Mouse (Mus musculus): ENCODE measurements around the gene Myo1d.

Gene Myo1d

GRCm38 (mm10) chr11:80504519-80505385 lies 275.1 kb downstream of the Myo1d start:
- no peak for DNase-seq (ENCODE audit: low read depth, low spot score)

DNA sequence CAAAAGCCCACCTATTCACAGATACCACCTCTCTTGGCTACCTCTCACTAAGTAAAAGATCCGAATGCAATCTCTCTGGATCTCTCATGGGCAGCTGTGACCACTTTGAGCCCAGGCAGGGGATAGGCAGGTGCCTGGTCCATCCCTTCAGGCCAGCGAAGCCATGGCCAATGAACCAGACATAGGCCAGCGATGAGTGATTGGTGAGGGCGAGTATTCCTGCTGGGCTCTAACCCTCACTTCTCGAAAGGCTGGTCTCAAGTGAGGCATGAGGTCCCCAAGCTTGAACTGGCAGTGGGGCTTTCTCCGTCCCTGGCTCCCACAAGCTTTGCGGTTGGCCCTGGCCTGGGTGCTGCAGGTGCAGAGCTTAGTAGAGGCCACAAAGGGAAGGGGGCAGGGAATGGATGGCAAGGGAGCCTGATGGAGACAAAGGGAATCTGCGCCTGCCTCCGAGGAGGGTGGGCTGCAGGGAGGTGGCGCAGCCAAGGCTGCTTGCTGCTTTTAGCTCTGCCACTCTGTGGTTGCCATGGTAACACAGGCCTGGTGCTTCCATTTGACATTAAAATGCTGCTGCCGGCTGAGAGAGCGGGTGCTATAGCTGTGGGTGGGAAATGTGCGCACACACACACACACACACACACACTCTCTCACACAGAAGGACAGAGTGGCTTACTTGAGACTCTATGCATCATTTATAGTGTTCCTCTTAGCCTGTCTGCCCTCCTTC lies 275.9 kb downstream of the Myo1d start:
- DNase-seq (ENCODE audit: low read depth, low spot score): peak; percentile 80

DNA sequence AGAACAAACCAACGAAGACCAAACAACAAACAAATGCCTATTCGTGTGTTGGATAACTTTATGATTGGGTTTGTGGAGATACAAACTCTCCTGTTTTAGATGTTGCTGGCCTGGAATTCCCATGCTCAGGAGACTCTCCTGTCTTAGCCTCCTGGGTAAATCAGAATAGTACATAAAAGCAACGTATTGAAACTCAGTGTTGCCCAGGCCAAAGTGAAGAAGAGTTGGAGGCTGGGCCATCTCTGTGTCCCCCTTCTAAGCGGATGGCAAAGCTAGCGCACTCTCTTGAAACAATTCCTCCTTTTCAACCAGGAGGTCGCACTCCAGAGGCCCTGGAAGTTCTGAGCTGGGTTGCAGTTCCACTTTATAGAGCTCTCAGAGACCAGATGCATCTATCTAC lies 276.5 kb downstream of the Myo1d start:
- no peak for DNase-seq (ENCODE audit: low read depth, low spot score)

DNA sequence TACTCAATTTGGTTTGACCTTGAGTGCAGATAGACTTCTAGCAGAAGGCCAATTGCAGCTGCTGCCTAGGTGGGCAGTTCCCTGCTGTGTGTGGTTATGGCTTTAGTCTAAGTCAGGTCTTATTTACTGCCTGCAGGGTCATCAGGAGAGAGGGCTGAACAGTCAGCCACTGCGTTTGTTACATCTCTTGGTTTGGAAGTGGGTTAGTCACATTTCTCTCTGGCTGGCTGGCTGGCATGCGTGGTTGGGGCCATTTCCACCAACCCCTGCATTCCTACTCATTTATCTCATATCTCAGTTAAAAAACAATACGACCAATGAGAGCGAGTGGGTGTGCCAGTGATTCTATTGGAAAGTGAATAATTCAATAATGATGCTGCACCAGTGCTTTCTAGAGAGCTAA lies 280.3 kb downstream of the Myo1d start:
- no peak for DNase-seq (ENCODE audit: low read depth, low spot score)

GRCm38 (mm10) chr11:80498328-80499070 lies 281.3 kb downstream of the Myo1d start:
- no peak for DNase-seq (ENCODE audit: low read depth, low spot score)

DNA sequence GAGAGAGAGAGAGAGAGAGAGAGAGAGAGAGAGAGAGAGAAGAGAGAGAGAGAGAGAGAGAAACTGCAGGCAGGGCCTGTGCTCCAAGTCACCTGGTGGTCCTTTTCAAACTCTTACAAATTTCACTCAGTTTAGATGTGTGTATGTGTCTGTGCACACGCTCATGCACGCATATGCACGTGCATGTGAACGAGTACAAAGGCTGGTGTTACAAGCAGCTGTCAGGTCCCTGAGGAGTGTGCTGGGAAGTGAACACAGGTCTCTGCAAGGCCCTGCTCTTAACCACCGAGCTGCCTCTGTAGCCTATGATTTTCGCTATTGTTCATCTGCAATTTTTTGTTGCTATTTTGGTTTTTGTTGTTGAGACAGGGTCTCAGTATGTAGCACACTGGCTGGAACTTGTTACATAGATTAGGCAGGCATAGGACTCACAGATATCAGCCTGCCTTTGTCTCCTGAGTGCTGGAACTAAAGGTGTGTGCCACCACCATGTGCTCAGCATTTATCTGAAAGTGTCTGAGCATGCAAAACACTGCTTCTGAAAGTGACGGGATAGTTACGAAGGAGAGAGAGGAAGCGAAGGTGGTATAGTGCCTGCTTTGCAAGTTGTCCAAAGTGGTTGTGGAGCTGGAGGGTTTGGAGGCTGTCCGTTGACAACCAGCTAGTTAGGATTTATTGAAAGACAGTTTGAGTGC lies 282.5 kb downstream of the Myo1d start:
- no peak for DNase-seq (ENCODE audit: low read depth, low spot score)

GRCm38 (mm10) chr11:80496640-80497039 lies 283.2 kb downstream of the Myo1d start:
- no peak for DNase-seq (ENCODE audit: low read depth, low spot score)

DNA sequence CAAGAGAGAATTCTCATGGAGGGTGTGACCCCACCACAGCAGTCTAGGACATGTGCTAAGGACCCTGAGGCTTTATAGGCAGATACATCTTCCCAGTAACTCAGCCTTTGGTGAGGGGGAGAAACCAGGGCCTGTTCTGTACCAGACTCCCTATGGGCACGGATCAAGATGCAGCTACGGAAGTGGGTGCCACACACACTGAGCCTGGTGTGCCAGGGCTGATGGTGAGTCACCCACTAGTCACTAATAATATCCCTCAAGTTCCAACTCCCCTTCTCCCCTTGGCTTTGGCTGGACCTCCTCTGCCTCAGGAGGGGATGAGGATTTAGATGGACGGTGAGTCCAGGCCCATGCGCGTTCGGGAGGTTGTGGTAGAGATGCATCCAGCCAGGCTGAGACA lies 283.9 kb downstream of the Myo1d start:
- no peak for DNase-seq (ENCODE audit: low read depth, low spot score)

DNA sequence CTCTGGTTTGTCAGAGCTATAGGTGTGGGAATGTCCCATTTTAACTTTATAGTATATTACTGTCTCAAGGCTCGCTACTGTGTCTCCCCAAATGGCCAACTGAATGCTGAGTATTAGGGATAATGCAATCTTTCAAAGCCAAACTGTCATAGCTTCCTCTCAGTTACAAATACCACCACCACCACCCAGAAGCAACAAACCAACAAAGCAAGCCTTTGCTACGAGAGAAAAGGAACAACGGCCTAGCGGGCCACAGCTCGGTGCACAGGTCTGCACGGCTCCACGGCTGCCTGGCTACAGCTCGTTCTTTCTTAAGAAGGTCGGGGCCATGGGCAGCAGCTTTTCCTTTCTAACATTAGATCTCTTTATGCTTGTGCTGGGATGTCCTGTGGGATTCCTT lies 285.0 kb downstream of the Myo1d start:
- no peak for DNase-seq (ENCODE audit: low read depth, low spot score)

DNA sequence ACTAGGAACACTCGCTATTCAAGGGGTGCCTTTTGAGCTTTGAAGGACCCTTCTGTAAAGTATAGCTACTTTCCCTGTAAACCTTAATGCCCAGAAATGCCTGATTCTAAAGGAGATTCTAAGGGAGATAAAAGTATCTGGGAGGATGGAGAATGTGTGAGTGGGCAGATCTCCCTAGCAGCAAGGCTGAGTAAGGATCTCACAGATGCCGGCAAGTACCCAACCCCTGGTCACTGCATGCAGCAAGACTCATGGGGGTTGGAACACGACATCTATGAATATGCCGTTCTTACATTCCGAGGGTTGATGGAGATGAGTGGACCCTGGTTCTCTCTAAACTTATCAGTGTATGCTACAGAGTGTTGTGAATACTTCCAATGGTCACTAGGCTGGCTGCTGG lies 286.6 kb downstream of the Myo1d start:
- no peak for DNase-seq (ENCODE audit: low read depth, low spot score)

- no peak for DNase-seq (ENCODE audit: low read depth, low spot score)
These were observed 289.0 kb downstream of the Myo1d start for GRCm38 (mm10) chr11:80490831-80491230.

DNA sequence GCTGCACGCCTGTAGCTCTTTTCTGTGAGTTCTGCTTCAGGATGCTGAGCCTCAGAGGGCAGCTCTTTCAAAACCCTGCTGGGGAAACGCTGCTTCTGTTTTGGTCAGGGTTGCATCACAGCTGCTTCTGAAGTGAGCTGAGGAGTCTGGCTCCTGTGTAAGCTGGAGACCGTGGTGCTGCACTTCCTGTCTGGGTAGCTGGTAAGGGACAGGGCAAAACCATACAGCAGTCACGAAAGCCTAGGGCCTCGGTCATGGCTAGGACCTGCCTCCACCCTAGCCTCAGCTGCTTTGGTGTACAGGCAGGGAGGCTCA lies 290.0 kb downstream of the Myo1d start:
- DNase-seq (ENCODE audit: low read depth, low spot score): no peak

- no peak for DNase-seq (ENCODE audit: low read depth, low spot score)
These were observed 290.5 kb downstream of the Myo1d start for GRCm38 (mm10) chr11:80489172-80489881.

GRCm38 (mm10) chr11:80487904-80488587 lies 291.8 kb downstream of the Myo1d start:
- DNase-seq (ENCODE audit: low read depth, low spot score): no peak

GRCm38 (mm10) chr11:80485622-80486206 lies 294.1 kb downstream of the Myo1d start:
- DNase-seq (ENCODE audit: low read depth, low spot score): no peak

- DNase-seq (ENCODE audit: low read depth, low spot score): no peak
These were observed 294.7 kb downstream of the Myo1d start for GRCm38 (mm10) chr11:80485120-80485551.

DNA sequence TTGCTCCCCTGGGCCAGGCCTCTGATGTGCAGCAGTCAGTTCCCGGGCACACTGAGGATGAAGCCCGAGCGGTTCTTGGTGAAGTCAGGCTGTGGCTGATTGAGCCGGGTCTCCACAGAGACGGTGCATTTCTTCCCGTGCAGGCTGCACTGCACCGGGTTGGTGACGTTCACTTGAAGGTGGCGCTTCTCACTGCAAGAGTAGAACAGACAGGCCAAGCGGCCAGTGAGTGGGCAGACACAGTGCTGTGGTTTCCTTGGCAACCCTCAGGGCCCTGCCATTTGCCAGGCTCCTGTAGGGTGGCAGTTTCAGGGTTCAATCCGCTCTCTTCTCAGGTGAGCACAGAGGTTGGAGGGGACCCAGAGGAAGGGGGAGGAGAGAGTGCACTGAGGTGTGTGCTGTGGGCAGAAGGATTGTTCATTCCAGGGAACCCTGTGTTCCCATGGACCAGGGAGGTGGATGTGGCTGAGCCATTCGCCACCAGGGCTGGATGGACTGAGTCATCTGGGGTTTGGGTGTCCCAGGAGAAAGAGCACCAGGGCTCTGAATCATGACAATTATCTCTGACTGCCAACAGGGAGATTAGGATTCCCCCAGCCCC lies 295.5 kb downstream of the Myo1d start:
- no peak for DNase-seq (ENCODE audit: low read depth, low spot score)

DNA sequence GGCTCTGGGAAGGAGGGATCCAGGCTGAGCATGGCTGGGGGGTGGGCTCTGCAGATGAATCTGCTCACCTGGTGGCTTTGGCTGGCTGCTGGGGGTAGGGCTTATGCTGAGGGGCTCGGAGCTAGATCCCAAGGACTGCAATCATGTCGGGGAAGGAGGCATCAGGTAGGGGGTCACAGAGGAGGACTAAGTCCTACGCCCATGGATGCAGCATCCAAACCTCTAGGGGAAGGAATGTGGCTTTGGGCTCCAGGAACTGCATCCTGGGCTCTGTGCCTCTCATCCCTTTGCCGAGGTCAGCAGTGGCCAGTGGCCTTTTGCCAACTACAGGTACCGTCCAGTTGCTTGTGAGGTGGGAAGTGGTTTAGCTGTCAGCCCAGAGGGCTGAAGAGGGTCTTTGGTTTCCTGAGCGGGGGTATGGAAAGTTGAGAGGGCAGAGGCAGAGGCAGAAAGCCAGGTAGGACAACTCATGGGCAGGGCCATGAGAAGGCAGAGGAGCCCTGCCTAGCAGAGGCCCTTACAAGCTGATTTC lies 296.2 kb downstream of the Myo1d start:
- DNase-seq (ENCODE audit: low read depth, low spot score): no peak

DNA sequence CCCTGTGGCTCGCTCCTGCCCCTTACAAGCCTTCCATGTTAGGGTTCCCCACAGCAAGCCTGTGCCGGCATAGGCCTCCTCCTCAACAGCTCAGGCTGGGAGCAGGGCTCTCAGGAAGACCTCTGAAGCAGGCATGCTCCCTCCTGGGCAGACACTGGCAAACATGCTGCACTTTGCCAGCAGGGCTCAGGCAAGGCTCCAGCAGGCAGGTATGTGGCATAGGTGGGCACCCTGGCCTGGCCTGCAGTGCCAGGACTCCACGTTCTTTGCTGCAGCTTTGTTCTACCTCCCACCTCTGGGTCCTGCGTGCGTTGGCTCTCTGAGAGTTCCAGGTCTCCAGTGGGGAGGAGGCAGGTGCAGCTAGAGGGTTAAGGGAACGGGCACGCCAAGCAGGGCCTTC lies 296.9 kb downstream of the Myo1d start:
- no peak for DNase-seq (ENCODE audit: low read depth, low spot score)

DNA sequence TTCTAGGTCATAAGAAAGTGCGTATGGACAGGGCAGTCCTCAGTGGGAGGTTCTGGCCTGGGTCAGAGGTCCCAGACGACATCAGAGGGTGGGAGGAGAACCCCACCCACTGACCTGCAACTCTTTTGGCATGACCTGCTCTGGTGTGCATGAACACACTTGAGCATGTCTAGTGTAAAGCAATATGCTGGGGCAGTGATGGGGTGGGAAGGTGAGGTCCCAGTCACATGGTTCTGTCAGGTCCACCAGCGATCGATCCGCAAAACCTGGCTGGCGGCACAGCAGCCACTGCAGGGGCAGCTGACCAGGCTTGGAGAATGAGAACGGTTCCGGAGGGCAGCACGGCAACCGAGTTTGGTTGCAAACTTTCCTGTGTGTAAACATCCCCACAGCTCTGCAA lies 297.5 kb downstream of the Myo1d start:
- DNase-seq (ENCODE audit: low read depth, low spot score): no peak

Measured in forelimb bud, embryonic 11.5 days (tissue).